Mouse (Mus musculus): Measurements from ENCODE around the gene Lingo1. TPM values are rescaled to one million over a fixed set of nuclear protein-coding genes. Genes with fewer than 3 reads are reported as not detected.

Gene Lingo1
- polyA plus RNA-seq, 1 experiment from 2014 or later: 3.2 TPM

DNA sequence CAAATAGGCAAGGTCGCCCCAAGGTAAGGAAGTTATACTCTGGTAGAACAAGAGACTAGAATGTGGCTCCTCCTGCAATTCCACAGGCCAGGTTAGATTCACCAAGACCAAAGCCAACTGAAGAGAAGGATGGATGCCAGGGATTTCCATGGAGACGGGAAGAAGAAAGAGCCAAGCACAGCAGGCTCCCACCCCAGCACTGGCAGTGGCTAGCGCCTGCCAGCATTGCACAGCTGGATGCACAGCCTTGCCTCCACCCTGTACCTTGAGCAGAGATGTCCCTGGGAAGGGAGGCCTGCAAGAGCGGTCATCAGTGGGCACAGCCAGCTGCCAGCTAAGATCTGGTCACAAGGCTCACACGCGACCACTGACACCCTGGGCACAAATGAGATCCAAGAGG lies 42.9 kb downstream of the Lingo1 start:
- DNase-seq (ENCODE audit: low spot score): no peak
- Histone ChIP-seq H3K27me3 (ENCODE audit: insufficient read depth, low read length) (no peaks in the 10 kb centered on the region), H3K4me1 (replicated peaks; ENCODE audit: insufficient read depth, low read length) (0 out of 2 replicates have a peak, but pooled peaks cover 5% of the 10 kb centered on the region), H3K36me3 (ENCODE audit: insufficient read depth, low read length) (no peaks in the 10 kb centered on the region), H3K9me3 (replicated peaks; ENCODE audit: low read length) (no peaks in the 10 kb centered on the region), H3K9ac (ENCODE audit: low read depth, low read length) (no peak overlapping the region), H3K4me2 (ENCODE audit: low read length) (no peak overlapping the region), H3K27ac (no peak overlapping the region), H3K4me3 (replicated peaks; ENCODE audit: low read depth, low read length) (no peak overlapping the region)
- ATAC-seq (replicated peaks; ENCODE audit: low FRiP score, low read depth): no peak
- TF ChIP-seq CTCF (IDR thresholded peaks at IDR 0.05; ENCODE audit: low read depth): no peak
- WGBS: 86% methylated on average over 6 of the region's 6 CpGs

DNA sequence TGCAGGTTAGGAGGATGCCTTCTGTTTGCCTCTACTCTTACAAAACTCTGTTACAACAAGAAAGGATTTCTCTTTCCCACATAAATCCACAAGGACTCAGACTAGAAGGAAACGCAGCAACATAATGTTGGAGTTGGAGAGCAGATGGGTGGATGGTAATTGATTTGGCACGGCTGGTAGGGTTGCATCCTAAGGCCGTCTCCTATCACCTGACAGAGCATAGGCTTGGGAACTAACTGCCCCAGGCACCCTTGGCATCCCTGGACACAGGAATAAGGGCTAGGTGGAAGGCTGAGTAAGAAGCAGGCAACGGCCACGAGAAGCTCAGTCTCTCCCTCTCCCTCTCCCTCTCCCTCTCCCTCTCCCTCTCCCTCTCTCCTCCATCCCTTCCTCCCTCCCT lies 48.2 kb downstream of the Lingo1 start:
- Histone ChIP-seq H3K4me3 (replicated peaks; ENCODE audit: low read depth, low read length) (no peak overlapping the region), H3K4me1 (replicated peaks; ENCODE audit: insufficient read depth, low read length) (no peaks in the 10 kb centered on the region), H3K27me3 (ENCODE audit: insufficient read depth, low read length) (no peaks in the 10 kb centered on the region), H3K4me2 (ENCODE audit: low read length) (no peak overlapping the region), H3K27ac (no peak overlapping the region), H3K9me3 (replicated peaks; ENCODE audit: low read length) (no peaks in the 10 kb centered on the region), H3K9ac (ENCODE audit: low read depth, low read length) (no peak overlapping the region), H3K36me3 (ENCODE audit: insufficient read depth, low read length) (no peaks in the 10 kb centered on the region)
- no peak for TF ChIP-seq CTCF (IDR thresholded peaks at IDR 0.05; ENCODE audit: low read depth)
- DNase-seq (ENCODE audit: low spot score) (no peak), ATAC-seq (replicated peaks; ENCODE audit: low FRiP score, low read depth) (no peak)
- 69% methylated on average over 5 of the region's 5 CpGs for WGBS

- Histone ChIP-seq H3K27ac (no peak overlapping the region), H3K4me3 (replicated peaks; ENCODE audit: low read depth, low read length) (no peak overlapping the region), H3K4me1 (replicated peaks; ENCODE audit: insufficient read depth, low read length) (no peaks in the 10 kb centered on the region), H3K36me3 (ENCODE audit: insufficient read depth, low read length) (no peaks in the 10 kb centered on the region), H3K9ac (ENCODE audit: low read depth, low read length) (no peak overlapping the region), H3K27me3 (ENCODE audit: insufficient read depth, low read length) (no peaks in the 10 kb centered on the region), H3K9me3 (replicated peaks; ENCODE audit: low read length) (no peaks in the 10 kb centered on the region), H3K4me2 (ENCODE audit: low read length) (no peak overlapping the region)
- no peak for TF ChIP-seq CTCF (IDR thresholded peaks at IDR 0.05; ENCODE audit: low read depth)
- 70% methylated on average over 4 of the region's 4 CpGs for WGBS
- no peak for DNase-seq (ENCODE audit: low spot score)
- no peak for ATAC-seq (replicated peaks; ENCODE audit: low FRiP score, low read depth)
Measured at GRCm38 (mm10) chr9:56746926-56747294, 49.4 kb downstream of the Lingo1 start.

DNA sequence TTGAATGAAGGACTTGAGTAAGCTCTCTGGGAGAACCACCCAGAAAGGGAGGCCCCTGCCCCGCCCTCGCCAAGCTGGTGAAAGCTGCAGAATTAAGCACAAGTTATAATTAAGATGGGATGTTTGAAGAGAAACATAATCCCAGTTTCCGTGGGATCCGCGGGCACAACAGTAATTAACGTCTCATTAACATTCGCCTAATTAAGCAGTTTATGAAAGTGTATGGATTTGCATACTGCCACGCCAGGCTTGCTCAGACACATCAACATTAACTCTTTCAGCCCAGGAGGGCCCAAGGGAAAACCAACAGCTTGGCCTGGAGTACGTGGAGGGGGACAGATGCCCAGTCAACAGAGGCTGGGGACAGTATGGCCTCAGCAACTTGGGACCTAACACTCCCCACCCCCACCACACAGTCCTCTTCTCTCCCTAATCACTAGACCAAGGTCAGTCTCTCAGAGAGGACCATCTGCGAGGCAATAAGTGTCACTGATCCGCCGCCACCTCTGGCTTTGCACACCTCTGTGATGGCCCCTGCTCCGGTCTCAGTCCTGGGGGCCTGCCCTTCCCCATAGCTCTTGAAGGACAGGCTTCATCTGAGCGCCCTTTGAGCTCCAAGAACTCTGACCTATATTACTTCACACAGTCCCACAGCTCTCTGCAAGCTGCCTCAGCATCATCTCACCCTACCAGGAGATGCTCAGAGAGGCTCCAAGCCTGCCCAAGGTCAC lies 49.9 kb downstream of the Lingo1 start:
- Histone ChIP-seq H3K4me1 (replicated peaks; ENCODE audit: insufficient read depth, low read length) (no peaks in the 10 kb centered on the region), H3K4me2 (ENCODE audit: low read length) (no peak overlapping the region), H3K27me3 (ENCODE audit: insufficient read depth, low read length) (no peaks in the 10 kb centered on the region), H3K9me3 (replicated peaks; ENCODE audit: low read length) (no peaks in the 10 kb centered on the region), H3K36me3 (ENCODE audit: insufficient read depth, low read length) (no peaks in the 10 kb centered on the region), H3K27ac (no peak overlapping the region), H3K9ac (ENCODE audit: low read depth, low read length) (no peak overlapping the region), H3K4me3 (replicated peaks; ENCODE audit: low read depth, low read length) (no peak overlapping the region)
- ATAC-seq (replicated peaks; ENCODE audit: low FRiP score, low read depth): no peak
- DNase-seq (ENCODE audit: low spot score): no peak
- 57% methylated on average over 14 of the region's 14 CpGs for WGBS
- TF ChIP-seq CTCF (IDR thresholded peaks at IDR 0.05; ENCODE audit: low read depth): no peak

GRCm38 (mm10) chr9:56744369-56744768 lies 51.9 kb downstream of the Lingo1 start:
- ATAC-seq (replicated peaks; ENCODE audit: low FRiP score, low read depth): no peak
- no peak for TF ChIP-seq CTCF (IDR thresholded peaks at IDR 0.05; ENCODE audit: low read depth)
- Histone ChIP-seq H3K4me2 (ENCODE audit: low read length) (no peak overlapping the region), H3K27me3 (ENCODE audit: insufficient read depth, low read length) (no peaks in the 10 kb centered on the region), H3K27ac (no peak overlapping the region), H3K36me3 (ENCODE audit: insufficient read depth, low read length) (no peaks in the 10 kb centered on the region), H3K9ac (ENCODE audit: low read depth, low read length) (no peak overlapping the region), H3K4me1 (replicated peaks; ENCODE audit: insufficient read depth, low read length) (no peaks in the 10 kb centered on the region), H3K9me3 (replicated peaks; ENCODE audit: low read length) (no peaks in the 10 kb centered on the region), H3K4me3 (replicated peaks; ENCODE audit: low read depth, low read length) (no peak overlapping the region)
- WGBS: 20% methylated on average over 5 of the region's 5 CpGs
- peak; percentile 45 for DNase-seq (ENCODE audit: low spot score)

GRCm38 (mm10) chr9:56739181-56739737 lies 57.0 kb downstream of the Lingo1 start:
- Histone ChIP-seq H3K4me1 (replicated peaks; ENCODE audit: insufficient read depth, low read length) (no peaks in the 10 kb centered on the region), H3K27me3 (ENCODE audit: insufficient read depth, low read length) (no peaks in the 10 kb centered on the region), H3K9ac (ENCODE audit: low read depth, low read length) (no peak overlapping the region), H3K9me3 (replicated peaks; ENCODE audit: low read length) (no peaks in the 10 kb centered on the region), H3K4me3 (replicated peaks; ENCODE audit: low read depth, low read length) (no peak overlapping the region), H3K36me3 (ENCODE audit: insufficient read depth, low read length) (no peaks in the 10 kb centered on the region), H3K4me2 (ENCODE audit: low read length) (no peak overlapping the region), H3K27ac (no peak overlapping the region)
- 60% methylated on average over 5 of the region's 5 CpGs for whole genome bisulfite sequencing
- ATAC-seq (replicated peaks; ENCODE audit: low FRiP score, low read depth) (no peak), DNase-seq (ENCODE audit: low spot score) (no peak)
- peak; percentile 13; the same call in 1 of the 2 replicates for TF ChIP-seq CTCF (IDR thresholded peaks at IDR 0.05; ENCODE audit: low read depth)

All from kidney, postnatal 0 days (tissue).